Mouse (Mus musculus) MEL (cell line): ENCODE measurements at regions not wholly inside any gene's neighbourhood (a gene's known extent, or its start where the extent isn't known, plus 50 kb on each side); places are given as distances from the start of the nearest gene placed in this dataset.

Experiments used
- DNase-seq: peaks from one replicate; pipeline ENCODE4 v3.0.0; 2011; ENCODE audit warnings: low read depth, low spot score
- H3K27ac ChIP-seq: 2 replicates; pipeline ENCODE4 v1.5.1; 2012; ENCODE audit warnings: low read depth, mild to moderate bottlenecking, control low read depth, low read length, moderate library complexity; ENCODE audit not compliant: control insufficient read depth
- H3K27me3 ChIP-seq, 2 experiments: fragments of 150-350 bp in 1 of 2; sonication (generic) in 1 of 2; 2 replicates each; pipeline ENCODE4 v1.6.1; 2012; ENCODE audit warnings: low read length in 2 of 2, mild to moderate bottlenecking in 2 of 2, improper control_type of control experiment in 1 of 2, moderate library complexity in 1 of 2; ENCODE audit not compliant: insufficient read depth in 2 of 2, control insufficient read depth in 1 of 2
- H3K36me3 ChIP-seq, 2 experiments: 2 replicates each; pipeline ENCODE4 v1.6.1; 2012 to 2014; ENCODE audit warnings: low read length in 2 of 2, improper control_type of control experiment in 1 of 2, inconsistent platforms in 1 of 2, mild to moderate bottlenecking in 1 of 2; ENCODE audit not compliant: insufficient read depth in 2 of 2, control insufficient read depth in 1 of 2
- H3K4me1 ChIP-seq, 2 experiments: fragments of 150-350 bp in 1 of 2; sonication (generic) in 1 of 2; 2 replicates each; pipeline ENCODE4 v1.6.1; 2012; ENCODE audit warnings: low read length in 2 of 2, improper control_type of control experiment in 1 of 2, mild to moderate bottlenecking in 1 of 2; ENCODE audit not compliant: insufficient read depth in 2 of 2, control insufficient read depth in 1 of 2
- H3K4me3 ChIP-seq, 2 experiments: fragments of 150-350 bp in 1 of 2; sonication (generic) in 1 of 2; 2 replicates each; pipeline ENCODE4 v1.5.1; 2012; ENCODE audit warnings: low read depth in 2 of 2, low read length in 2 of 2, mild to moderate bottlenecking in 2 of 2, moderate library complexity in 2 of 2, control low read depth in 1 of 2, improper control_type of control experiment in 1 of 2; ENCODE audit not compliant: control insufficient read depth in 1 of 2, insufficient read depth in 1 of 2
- H3K79me2 ChIP-seq: 2 replicates; pipeline ENCODE4 v1.6.1; 2012; ENCODE audit warnings: mild to moderate bottlenecking, low read length, moderate library complexity; ENCODE audit not compliant: control insufficient read depth, poor library complexity, insufficient read depth
- H3K9ac ChIP-seq: 2 replicates; pipeline ENCODE4 v1.6.1; 2012; ENCODE audit warnings: low read depth, mild to moderate bottlenecking, control low read depth, low read length, moderate library complexity; ENCODE audit not compliant: control insufficient read depth, poor library complexity, severe bottlenecking
- H3K9me3 ChIP-seq: fragments of 150-350 bp; sonication (generic); replicated peaks from 2 replicates; pipeline ENCODE4 v1.6.1; 2012; ENCODE audit warnings: mild to moderate bottlenecking, low read length, improper control_type of control experiment, moderate library complexity; ENCODE audit not compliant: insufficient read depth
- CHD2 ChIP-seq: IDR thresholded peaks from 2 replicates; pipeline ENCODE4 v1.6.1; 2011; ENCODE audit warnings: low read length, improper control_type of control experiment
- E2F4 ChIP-seq: IDR thresholded peaks from 2 replicates; pipeline ENCODE4 v1.6.1; 2011; ENCODE audit warnings: low read depth, low read length, improper control_type of control experiment, borderline replicate concordance
- GABPA ChIP-seq: IDR thresholded peaks from 2 replicates; pipeline ENCODE4 v1.6.1; 2012; ENCODE audit warnings: low read depth, mild to moderate bottlenecking, inconsistent platforms, low read length, improper control_type of control experiment, moderate library complexity
- GATA1 ChIP-seq: IDR thresholded peaks from 2 replicates; pipeline ENCODE4 v1.6.1; 2011; ENCODE audit warnings: low read depth, low read length, improper control_type of control experiment
- HCFC1 ChIP-seq: IDR thresholded peaks from 2 replicates; pipeline ENCODE4 v1.6.1; 2012; ENCODE audit warnings: low read depth, mild to moderate bottlenecking, inconsistent platforms, low read length, improper control_type of control experiment, moderate library complexity
- KAT2A ChIP-seq: conservative IDR thresholded peaks from 2 replicates; pipeline ENCODE4 v1.6.1; 2012; ENCODE audit warnings: low read depth, low read length, improper control_type of control experiment, inconsistent platforms
- MYB ChIP-seq: IDR thresholded peaks from 2 replicates; pipeline ENCODE4 v1.6.1; 2011; ENCODE audit warnings: mild to moderate bottlenecking, low read depth, low read length, improper control_type of control experiment
- POLR2A ChIP-seq, 2 experiments: IDR thresholded peaks; 2 replicates each; pipeline ENCODE4 v1.6.1; 2011 to 2012; ENCODE audit warnings: low read length in 2 of 2, mild to moderate bottlenecking in 2 of 2, control low read depth in 1 of 2, improper control_type of control experiment in 1 of 2, low read depth in 1 of 2, moderate library complexity in 1 of 2; ENCODE audit not compliant: control insufficient read depth in 1 of 2, insufficient read depth in 1 of 2, poor library complexity in 1 of 2
- POLR2AphosphoS2 ChIP-seq: IDR thresholded peaks from 2 replicates; pipeline ENCODE4 v1.6.1; 2011; ENCODE audit warnings: low read length, improper control_type of control experiment
- SIN3A ChIP-seq: IDR thresholded peaks from 2 replicates; pipeline ENCODE4 v1.6.1; 2012; ENCODE audit warnings: low read length, improper control_type of control experiment, inconsistent platforms
- SMC3 ChIP-seq: IDR thresholded peaks from 2 replicates; pipeline ENCODE4 v1.6.1; 2011; ENCODE audit warnings: low read depth, low read length, improper control_type of control experiment
- TAL1 ChIP-seq: IDR thresholded peaks from 2 replicates; pipeline ENCODE4 v1.6.1; 2012; ENCODE audit warnings: mild to moderate bottlenecking, inconsistent platforms, low read length, moderate library complexity, mixed read lengths
- USF1 ChIP-seq: IDR thresholded peaks from 2 replicates; pipeline ENCODE4 v1.6.1; 2014; ENCODE audit warnings: low read depth, mild to moderate bottlenecking, inconsistent platforms, low read length, improper control_type of control experiment, moderate library complexity
- ZKSCAN1 ChIP-seq: IDR thresholded peaks from 2 replicates; pipeline ENCODE4 v1.6.1; 2012; ENCODE audit warnings: low read depth, mild to moderate bottlenecking, inconsistent platforms, low read length, improper control_type of control experiment, moderate library complexity

DNA sequence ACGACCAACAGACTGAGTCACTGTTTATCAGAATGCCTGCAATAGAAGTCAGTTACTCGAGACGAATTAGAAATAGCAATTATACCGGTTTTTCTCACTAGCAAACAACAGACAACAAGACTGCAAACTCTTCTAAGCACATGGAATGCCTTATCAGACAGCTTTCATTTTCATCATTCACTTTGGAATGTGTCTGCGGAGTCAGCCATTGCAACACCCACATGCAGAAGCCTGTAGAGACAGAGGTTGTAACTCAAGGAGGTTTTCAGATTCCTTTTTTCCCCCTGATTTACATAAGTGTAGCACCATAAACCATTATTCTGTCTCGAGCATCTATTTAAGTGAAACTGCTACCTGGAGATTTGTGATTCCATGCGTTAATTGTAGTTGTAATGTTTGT lies 167.8 kb upstream of the Ahr start:
- Histone ChIP-seq H3K27me3 (no peaks in the 10 kb centered on the region), H3K27ac (no peak overlapping the region), H3K36me3 (no peaks in the 10 kb centered on the region), H3K9me3 (no peaks in the 10 kb centered on the region), H3K4me3 (no peak overlapping the region), H3K4me1 (no peaks in the 10 kb centered on the region), H3K9ac (no peak overlapping the region), H3K79me2 (no peaks in the 10 kb centered on the region)
- no peak for TF ChIP-seq USF1
- TF ChIP-seq GABPA = no peak
- TF ChIP-seq ZKSCAN1 = no peak
- TF ChIP-seq KAT2A = no peak
- TF ChIP-seq MYB = no peak
- TF ChIP-seq POLR2AphosphoS2 = no peak
- DNase-seq = no peak

DNA sequence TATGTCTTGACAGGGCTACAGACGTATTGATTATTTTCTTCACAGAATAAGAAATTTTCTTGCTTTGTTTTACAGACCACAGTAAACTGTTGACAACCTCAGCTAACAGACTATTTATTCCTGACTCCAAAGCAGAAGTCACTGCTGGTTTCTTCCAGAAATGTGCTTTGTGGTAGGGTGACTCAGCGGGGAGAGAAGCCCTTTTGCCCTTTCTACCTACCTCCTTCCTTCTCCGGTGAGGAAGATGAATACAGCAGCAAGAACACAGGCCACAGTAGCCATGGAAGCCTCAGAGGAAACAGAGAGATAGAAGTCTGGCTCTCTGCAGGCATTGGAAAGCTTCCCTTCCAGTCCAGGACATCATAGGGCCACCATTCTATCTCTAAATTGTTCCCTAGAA lies 159.4 kb upstream of the Ahr start:
- TF ChIP-seq CHD2 = no peak
- TF ChIP-seq, all 39 proteins: peak for 0
- no peaks in the 10 kb centered on the region for H3K4me1 ChIP-seq
- no peaks in the 10 kb centered on the region for H3K9me3 ChIP-seq
- DNase-seq = no peak
- H3K79me2 ChIP-seq = no peaks in the 10 kb centered on the region
- no peak overlapping the region for H3K9ac ChIP-seq
- H3K4me3 ChIP-seq = no peak overlapping the region
- no peaks in the 10 kb centered on the region for H3K36me3 ChIP-seq
- no peaks in the 10 kb centered on the region for H3K27me3 ChIP-seq
- H3K27ac ChIP-seq = no peak overlapping the region

DNA sequence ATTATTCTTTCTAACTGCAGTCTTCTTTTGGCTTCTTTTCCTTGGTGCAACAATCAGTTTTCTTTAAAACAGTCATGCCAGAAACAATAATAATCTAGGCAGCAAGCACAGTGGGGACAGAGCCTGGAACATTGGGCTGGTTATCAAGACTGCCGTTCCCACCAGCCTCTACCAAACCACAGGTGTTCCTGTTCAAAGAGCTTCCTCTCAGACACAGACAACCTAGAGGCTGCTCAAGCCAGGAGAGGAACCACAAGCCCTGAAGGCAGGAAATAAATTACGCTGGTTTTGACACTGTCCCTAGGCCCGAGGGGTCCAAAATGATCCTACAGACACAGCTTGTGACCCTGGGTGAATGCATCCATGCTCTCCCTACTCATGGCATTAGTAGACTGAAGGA lies 156.1 kb upstream of the Ahr start:
- Histone ChIP-seq H3K9me3 (no peaks in the 10 kb centered on the region), H3K36me3 (no peaks in the 10 kb centered on the region), H3K4me1 (no peaks in the 10 kb centered on the region), H3K27me3 (no peaks in the 10 kb centered on the region), H3K9ac (no peak overlapping the region), H3K79me2 (no peaks in the 10 kb centered on the region), H3K4me3 (no peak overlapping the region), H3K27ac (no peak overlapping the region)
- DNase-seq = no peak
- no peak for TF ChIP-seq E2F4
- TF ChIP-seq TAL1 = no peak
- TF ChIP-seq HCFC1 = no peak
- no peak for TF ChIP-seq SMC3
- no peak for TF ChIP-seq POLR2A (IDR thresholded peaks at IDR 0.05; ENCODE audit: control insufficient read depth in 1 of 2, insufficient read depth in 1 of 2, low read depth in 1 of 2, low read length in 2 of 2, poor library complexity in 1 of 2)
- no peak for TF ChIP-seq SIN3A
- no peak for TF ChIP-seq GATA1
